Mouse (Mus musculus): ENCODE measurements at regions not wholly inside any gene's neighbourhood (a gene's known extent, or its start where the extent isn't known, plus 50 kb on each side); places are given as distances from the start of the nearest gene placed in this dataset.
"Not testable (repeated sequence)": the region's sequence is repeated elsewhere in the genome, so short reads cannot be mapped to it uniquely, and the experiment has no call there.

DNA sequence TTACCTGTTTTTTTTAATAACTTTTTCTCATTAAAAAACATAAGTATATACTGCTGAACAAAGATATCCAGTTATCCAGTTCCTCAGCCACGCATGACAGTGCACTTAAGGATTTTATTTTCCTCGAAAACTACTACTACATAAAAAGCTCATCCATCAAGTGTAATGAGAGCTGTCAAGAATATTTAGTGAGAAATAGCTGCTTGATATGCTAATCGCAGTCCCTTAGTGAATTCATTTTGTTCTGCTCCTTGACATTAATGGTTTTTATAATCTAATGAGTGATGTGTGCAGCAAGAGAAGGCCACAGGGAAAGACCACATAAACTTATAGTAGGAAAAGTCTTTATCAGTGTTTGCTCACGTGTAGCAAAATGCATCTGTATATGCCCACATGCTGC lies 754.0 kb upstream of the Slc39a10 start:
- no peak for DNase-seq (ENCODE audit: extremely low read depth, low read depth)

DNA sequence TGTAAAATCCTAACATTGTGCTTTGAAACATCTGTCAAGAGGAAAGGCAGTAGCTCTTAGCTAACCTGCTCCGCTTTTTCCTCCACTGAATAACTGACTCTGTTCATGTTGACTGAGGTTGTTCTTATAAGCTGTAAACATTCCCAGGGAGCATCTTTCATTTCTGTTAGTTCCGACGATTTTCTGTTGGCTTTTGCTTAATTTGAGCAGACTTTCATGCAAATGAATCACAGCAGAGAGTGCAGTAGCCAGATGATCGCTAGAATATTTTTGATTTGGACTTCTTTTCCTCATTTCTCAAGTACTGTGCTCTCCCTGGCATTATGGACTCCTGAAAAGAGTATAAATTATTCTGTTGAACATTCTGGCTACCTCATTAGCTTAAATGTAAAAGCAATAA lies 713.9 kb upstream of the Slc39a10 start:
- no peak for DNase-seq (ENCODE audit: extremely low read depth, low read depth)

GRCm38 (mm10) chr1:47603989-47604360 lies 711.3 kb upstream of the Slc39a10 start:
- DNase-seq (ENCODE audit: extremely low read depth, low read depth), result no peak

GRCm38 (mm10) chr1:47603294-47603988 lies 710.8 kb upstream of the Slc39a10 start:
- no peak for DNase-seq (ENCODE audit: extremely low read depth, low read depth)

GRCm38 (mm10) chr1:47593641-47594040 lies 701.0 kb upstream of the Slc39a10 start:
- DNase-seq (ENCODE audit: extremely low read depth, low read depth), result not testable (repeated sequence)

- no peak for DNase-seq (ENCODE audit: extremely low read depth, low read depth)
These were observed 653.0 kb upstream of the Slc39a10 start for GRCm38 (mm10) chr1:47545606-47546005.

DNA sequence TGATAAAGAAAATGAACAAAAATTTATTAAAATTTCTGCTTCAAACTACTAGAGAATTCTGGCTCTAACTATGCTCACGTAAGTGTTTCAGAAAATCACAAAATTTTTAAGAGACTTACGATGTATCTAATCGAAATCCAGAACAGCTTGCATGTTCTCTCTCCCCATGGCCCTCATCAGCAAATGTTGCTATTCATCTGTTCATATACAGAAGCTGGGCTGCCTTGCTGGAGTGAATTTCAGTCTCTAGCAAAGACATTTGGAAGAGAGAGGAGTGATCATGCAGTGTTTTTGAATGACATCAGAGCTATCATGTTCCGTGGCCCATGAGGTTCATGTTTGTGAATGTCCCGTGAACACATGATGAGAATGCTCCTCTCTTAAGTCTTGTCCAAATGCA lies 618.8 kb upstream of the Slc39a10 start:
- DNase-seq (ENCODE audit: extremely low read depth, low read depth), result no peak

DNA sequence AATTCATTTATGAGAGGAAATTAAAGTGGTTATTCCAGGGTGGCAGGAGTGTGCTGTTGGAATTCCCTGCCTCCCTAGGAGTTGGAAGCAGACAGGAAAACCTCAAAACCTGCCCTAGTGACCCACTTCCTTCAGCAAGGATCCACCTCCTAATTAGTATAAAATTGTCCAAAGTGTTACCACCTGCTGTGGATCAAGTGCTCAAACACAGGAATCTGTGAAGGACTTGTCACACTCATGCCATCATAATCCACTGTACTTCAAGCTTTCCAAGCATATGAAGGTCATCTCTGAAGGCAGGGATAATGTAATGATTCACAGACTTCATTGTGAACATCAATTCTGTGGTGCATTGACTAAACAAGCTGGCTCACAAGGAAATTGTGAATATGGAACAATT lies 615.1 kb upstream of the Slc39a10 start:
- DNase-seq (ENCODE audit: extremely low read depth, low read depth), result no peak

DNA sequence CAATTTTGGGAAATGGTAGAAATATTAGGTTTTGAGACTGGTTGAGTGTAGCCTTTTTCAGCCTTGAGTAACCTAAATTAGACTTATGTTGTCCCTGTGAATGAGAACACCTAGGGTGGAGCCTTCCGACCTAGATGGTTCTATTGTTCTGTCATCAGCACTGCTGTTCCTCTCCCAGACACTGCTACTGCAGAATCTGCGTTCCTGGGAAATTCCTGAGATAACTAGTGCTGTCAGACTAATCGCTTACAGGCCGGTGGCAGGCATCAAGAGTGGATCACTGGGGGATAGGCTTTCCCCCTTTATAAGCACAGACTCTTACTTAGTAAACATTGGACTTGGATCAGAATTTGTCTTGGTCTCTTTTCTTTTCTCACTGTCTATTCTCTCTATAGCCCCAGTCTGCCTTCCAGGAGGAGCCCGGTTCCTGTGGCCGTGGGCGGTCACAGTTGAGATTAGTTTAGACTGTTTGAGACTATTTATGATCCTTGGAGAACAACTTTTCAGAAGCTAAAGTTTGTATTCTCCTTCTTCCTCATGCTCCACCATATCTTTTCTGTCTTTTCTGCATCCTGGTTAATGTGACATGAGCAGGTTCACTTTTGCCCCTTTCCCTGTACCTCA lies 596.0 kb upstream of the Slc39a10 start:
- DNase-seq (ENCODE audit: extremely low read depth, low read depth), result no peak

- no peak for DNase-seq (ENCODE audit: extremely low read depth, low read depth)
These were observed 593.4 kb upstream of the Slc39a10 start for GRCm38 (mm10) chr1:47486087-47486486.

DNA sequence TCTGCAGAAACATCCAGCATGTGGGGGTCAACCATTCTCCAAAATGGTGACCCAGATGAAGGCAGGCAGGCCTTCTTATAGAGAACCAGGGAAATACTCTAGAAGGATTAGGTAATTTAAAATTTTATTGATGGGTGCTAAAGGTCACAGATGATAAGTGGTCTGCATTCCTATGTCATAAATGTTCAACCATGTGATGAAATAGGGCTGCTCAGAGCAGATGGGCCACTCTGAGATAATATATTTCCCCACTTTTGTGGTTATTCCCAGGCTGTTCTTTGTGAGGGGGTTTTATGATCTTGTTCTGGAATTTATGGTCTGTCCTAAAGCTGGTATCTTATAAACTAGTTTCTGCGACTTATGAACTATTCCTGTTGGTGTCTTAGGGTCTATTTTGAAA lies 586.4 kb upstream of the Slc39a10 start:
- no peak for DNase-seq (ENCODE audit: extremely low read depth, low read depth)

- no peak for DNase-seq (ENCODE audit: extremely low read depth, low read depth)
These were observed 574.1 kb upstream of the Slc39a10 start for GRCm38 (mm10) chr1:47466573-47467253.

- DNase-seq (ENCODE audit: extremely low read depth, low read depth), result no peak
These were observed 556.3 kb upstream of the Slc39a10 start for GRCm38 (mm10) chr1:47448737-47449489.

- no peak for DNase-seq (ENCODE audit: extremely low read depth, low read depth)
These were observed 555.4 kb upstream of the Slc39a10 start for GRCm38 (mm10) chr1:47448070-47448469.

GRCm38 (mm10) chr1:47446021-47446420 lies 553.4 kb upstream of the Slc39a10 start:
- DNase-seq (ENCODE audit: extremely low read depth, low read depth), result no peak

DNA sequence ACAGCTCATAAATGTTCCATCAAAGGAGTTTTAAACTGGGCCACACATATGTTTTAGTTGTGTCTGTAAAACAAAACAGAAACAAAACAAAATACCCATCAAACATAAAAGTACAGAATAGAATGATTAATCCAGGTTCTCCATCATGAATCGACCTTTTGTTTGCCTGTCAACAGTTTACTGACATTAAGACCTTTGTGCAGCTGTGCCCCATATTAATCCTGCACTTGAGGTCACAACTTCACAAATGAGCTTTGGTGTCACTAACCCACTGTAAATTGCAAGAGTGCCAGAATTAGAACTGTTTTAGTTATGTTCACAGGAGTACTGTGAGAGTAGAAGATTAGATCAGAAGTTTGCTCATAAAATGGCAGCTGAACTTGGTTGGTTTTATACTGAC lies 540.2 kb upstream of the Slc39a10 start:
- no peak for DNase-seq (ENCODE audit: extremely low read depth, low read depth)

GRCm38 (mm10) chr1:47405164-47405563 lies 512.5 kb upstream of the Slc39a10 start:
- DNase-seq (ENCODE audit: extremely low read depth, low read depth), result no peak

DNA sequence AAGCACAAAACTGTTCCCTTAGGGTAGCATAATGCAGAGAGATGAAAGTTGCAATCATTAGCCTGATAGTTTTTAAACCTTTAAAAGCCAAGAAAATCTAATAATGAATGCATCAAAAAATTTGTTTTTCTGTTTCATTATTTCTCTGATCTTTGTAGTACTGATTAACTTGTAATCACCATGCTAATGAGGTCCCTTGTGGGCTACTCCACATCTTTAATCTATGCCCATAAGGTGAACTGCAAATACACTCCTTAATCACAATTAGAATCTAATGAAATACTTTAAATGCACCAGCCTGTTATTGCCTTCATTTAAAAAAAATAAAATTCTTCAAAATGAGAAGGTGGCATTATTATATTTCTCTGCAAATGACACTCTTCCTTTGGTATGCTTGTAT lies 493.9 kb upstream of the Slc39a10 start:
- no peak for DNase-seq (ENCODE audit: extremely low read depth, low read depth)

- DNase-seq (ENCODE audit: extremely low read depth, low read depth), result no peak
These were observed 486.1 kb upstream of the Slc39a10 start for GRCm38 (mm10) chr1:47378795-47379194.

DNA sequence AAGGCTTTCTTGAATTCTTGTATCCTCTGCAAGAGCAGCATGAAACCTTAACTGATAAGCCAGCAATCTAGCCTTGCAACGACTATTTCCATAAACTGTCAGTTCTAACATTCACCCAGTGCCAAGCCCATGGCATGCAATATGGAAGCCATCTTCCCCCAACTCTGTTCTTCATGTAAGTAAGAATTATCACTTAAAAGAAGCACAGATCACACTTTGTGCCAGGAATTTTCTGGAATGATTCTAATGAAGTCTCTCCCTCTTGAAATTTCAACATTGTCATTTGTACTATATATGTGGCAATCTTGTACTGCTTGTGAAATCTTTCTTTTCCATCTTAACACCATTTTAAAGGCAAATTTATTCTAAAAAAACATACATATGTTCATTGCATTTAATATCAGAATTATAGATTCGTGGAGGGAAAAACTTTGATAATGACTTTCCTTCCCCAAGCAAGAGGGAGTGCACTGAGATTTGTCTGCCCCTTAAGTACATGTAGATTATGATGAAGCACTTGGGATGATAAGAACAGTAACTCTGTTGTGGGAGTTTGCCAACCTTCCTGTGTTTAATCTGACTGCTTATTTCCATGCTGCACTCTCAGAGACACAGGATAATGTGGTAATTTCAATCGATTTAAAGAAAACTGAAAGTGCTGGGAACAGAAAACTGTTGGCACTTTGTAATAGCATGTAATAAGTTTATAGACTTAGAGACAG lies 447.2 kb upstream of the Slc39a10 start:
- no peak for DNase-seq (ENCODE audit: extremely low read depth, low read depth)

- DNase-seq (ENCODE audit: extremely low read depth, low read depth), result no peak
These were observed 418.0 kb upstream of the Slc39a10 start for GRCm38 (mm10) chr1:47310572-47311075.

Measured in MEL-GATA-1-ER (cell line).